Mouse (Mus musculus): Measurements from ENCODE around the gene Fam172a. TPM values are rescaled to one million over a fixed set of nuclear protein-coding genes. Genes with fewer than 3 reads are reported as not detected.

Fam172a gene
- total and polyA plus RNA-seq, 2 experiments, result 2.9 to 9.6 TPM

- Histone ChIP-seq H3K4me3 (ENCODE audit: insufficient read depth, low read depth, low read length) (no peak overlapping the region), H3K4me1 (ENCODE audit: control insufficient read depth, insufficient read depth, low read length) (no peaks in the 10 kb centered on the region), H3K79me2 (ENCODE audit: control insufficient read depth, insufficient read depth, low read length) (no peaks in the 10 kb centered on the region), H3K36me3 (ENCODE audit: control insufficient read depth, insufficient read depth, low read length) (no peaks in the 10 kb centered on the region), H3K27ac (replicated peaks; ENCODE audit: insufficient read depth, low read depth, low read length) (no peak overlapping the region), H3K9ac (ENCODE audit: low read depth, low read length) (no peak overlapping the region), H3K27me3 (ENCODE audit: control insufficient read depth, insufficient read depth, low read length) (no peaks in the 10 kb centered on the region)
- 24% methylated on average over 3 of the region's 3 CpGs for WGBS
- TF ChIP-seq CTCF (IDR thresholded peaks at IDR 0.05; ENCODE audit: low read depth, low read length) (no peak), POLR2A (IDR thresholded peaks at IDR 0.05; ENCODE audit: extremely low read depth, insufficient read depth, low read length) (no peak)
- DNase-seq (ENCODE audit: extremely low read depth, low read depth, low spot score), result peak; percentile 35
Measured at GRCm38 (mm10) chr13:78099746-78100530, 398.1 kb downstream of the Fam172a start.

GRCm38 (mm10) chr13:78100664-78101063, 398.8 kb downstream of the Fam172a start:
- no peaks in the 10 kb centered on the region for H3K79me2 ChIP-seq (ENCODE audit: control insufficient read depth, insufficient read depth, low read length)
- 80% methylated on average over 3 of the region's 3 CpGs for WGBS
- no peak for TF ChIP-seq POLR2A (IDR thresholded peaks at IDR 0.05; ENCODE audit: extremely low read depth, insufficient read depth, low read length)
- no peak for TF ChIP-seq CTCF (IDR thresholded peaks at IDR 0.05; ENCODE audit: low read depth, low read length)

GRCm38 (mm10) chr13:78102337-78102736, 400.5 kb downstream of the Fam172a start:
- no peak overlapping the region for H3K4me3 ChIP-seq (ENCODE audit: insufficient read depth, low read depth, low read length)
- H3K79me2 ChIP-seq (ENCODE audit: control insufficient read depth, insufficient read depth, low read length), result no peaks in the 10 kb centered on the region
- no peaks in the 10 kb centered on the region for H3K36me3 ChIP-seq (ENCODE audit: control insufficient read depth, insufficient read depth, low read length)
- no peak for DNase-seq (ENCODE audit: extremely low read depth, low read depth, low spot score)
- WGBS, result 81% methylated on average over 2 of the region's 2 CpGs
- TF ChIP-seq POLR2A (IDR thresholded peaks at IDR 0.05; ENCODE audit: extremely low read depth, insufficient read depth, low read length) (no peak), CTCF (IDR thresholded peaks at IDR 0.05; ENCODE audit: low read depth, low read length) (no peak)
- H3K4me1 ChIP-seq (ENCODE audit: control insufficient read depth, insufficient read depth, low read length), result no peaks in the 10 kb centered on the region
- no peak overlapping the region for H3K9ac ChIP-seq (ENCODE audit: low read depth, low read length)
- H3K27me3 ChIP-seq (ENCODE audit: control insufficient read depth, insufficient read depth, low read length), result no peaks in the 10 kb centered on the region
- H3K27ac ChIP-seq (replicated peaks; ENCODE audit: insufficient read depth, low read depth, low read length), result no peak overlapping the region

More at GRCm38 (mm10) chr13:78100664-78101063, 398.8 kb downstream of the Fam172a start:
- Histone ChIP-seq H3K4me3 (ENCODE audit: insufficient read depth, low read depth, low read length) (no peak overlapping the region), H3K27me3 (ENCODE audit: control insufficient read depth, insufficient read depth, low read length) (no peaks in the 10 kb centered on the region), H3K27ac (replicated peaks; ENCODE audit: insufficient read depth, low read depth, low read length) (no peak overlapping the region), H3K9ac (ENCODE audit: low read depth, low read length) (no peak overlapping the region), H3K36me3 (ENCODE audit: control insufficient read depth, insufficient read depth, low read length) (no peaks in the 10 kb centered on the region), H3K4me1 (ENCODE audit: control insufficient read depth, insufficient read depth, low read length) (no peaks in the 10 kb centered on the region)
- no peak for DNase-seq (ENCODE audit: extremely low read depth, low read depth, low spot score)

- TF ChIP-seq CTCF (IDR thresholded peaks at IDR 0.05; ENCODE audit: low read depth, low read length) (no peak), POLR2A (IDR thresholded peaks at IDR 0.05; ENCODE audit: extremely low read depth, insufficient read depth, low read length) (no peak)
- H3K9ac ChIP-seq (ENCODE audit: low read depth, low read length), result no peak overlapping the region
- 94% methylated on average over 3 of the region's 3 CpGs for WGBS
- no peak overlapping the region for H3K4me3 ChIP-seq (ENCODE audit: insufficient read depth, low read depth, low read length)
- no peaks in the 10 kb centered on the region for H3K27me3 ChIP-seq (ENCODE audit: control insufficient read depth, insufficient read depth, low read length)
- no peak overlapping the region for H3K27ac ChIP-seq (replicated peaks; ENCODE audit: insufficient read depth, low read depth, low read length)
- H3K4me1 ChIP-seq (ENCODE audit: control insufficient read depth, insufficient read depth, low read length), result no peaks in the 10 kb centered on the region
- no peaks in the 10 kb centered on the region for H3K79me2 ChIP-seq (ENCODE audit: control insufficient read depth, insufficient read depth, low read length)
- no peak for DNase-seq (ENCODE audit: extremely low read depth, low read depth, low spot score)
- H3K36me3 ChIP-seq (ENCODE audit: control insufficient read depth, insufficient read depth, low read length), result no peaks in the 10 kb centered on the region
Measured at GRCm38 (mm10) chr13:78104851-78105250, 403.0 kb downstream of the Fam172a start.

- no peak for DNase-seq (ENCODE audit: extremely low read depth, low read depth, low spot score)
- Histone ChIP-seq H3K4me3 (ENCODE audit: insufficient read depth, low read depth, low read length) (no peak overlapping the region), H3K4me1 (ENCODE audit: control insufficient read depth, insufficient read depth, low read length) (no peaks in the 10 kb centered on the region), H3K9ac (ENCODE audit: low read depth, low read length) (no peak overlapping the region), H3K79me2 (ENCODE audit: control insufficient read depth, insufficient read depth, low read length) (no peaks in the 10 kb centered on the region), H3K27ac (replicated peaks; ENCODE audit: insufficient read depth, low read depth, low read length) (no peak overlapping the region), H3K27me3 (ENCODE audit: control insufficient read depth, insufficient read depth, low read length) (no peaks in the 10 kb centered on the region), H3K36me3 (ENCODE audit: control insufficient read depth, insufficient read depth, low read length) (no peaks in the 10 kb centered on the region)
- no peak for TF ChIP-seq CTCF (IDR thresholded peaks at IDR 0.05; ENCODE audit: low read depth, low read length)
- TF ChIP-seq POLR2A (IDR thresholded peaks at IDR 0.05; ENCODE audit: extremely low read depth, insufficient read depth, low read length), result no peak
- WGBS, result 85% methylated on average over 4 of the region's 4 CpGs
Measured at GRCm38 (mm10) chr13:78110648-78111047, 408.8 kb downstream of the Fam172a start.

GRCm38 (mm10) chr13:78113978-78114377, 412.1 kb downstream of the Fam172a start:
- 96% methylated on average over 4 of the region's 4 CpGs for WGBS

More at GRCm38 (mm10) chr13:78113978-78114377, 412.1 kb downstream of the Fam172a start:
- Histone ChIP-seq H3K27me3 (ENCODE audit: control insufficient read depth, insufficient read depth, low read length) (no peaks in the 10 kb centered on the region), H3K4me3 (ENCODE audit: insufficient read depth, low read depth, low read length) (no peak overlapping the region), H3K9ac (ENCODE audit: low read depth, low read length) (no peak overlapping the region), H3K4me1 (ENCODE audit: control insufficient read depth, insufficient read depth, low read length) (no peaks in the 10 kb centered on the region), H3K27ac (replicated peaks; ENCODE audit: insufficient read depth, low read depth, low read length) (no peak overlapping the region), H3K79me2 (ENCODE audit: control insufficient read depth, insufficient read depth, low read length) (no peaks in the 10 kb centered on the region), H3K36me3 (ENCODE audit: control insufficient read depth, insufficient read depth, low read length) (no peaks in the 10 kb centered on the region)
- no peak for DNase-seq (ENCODE audit: extremely low read depth, low read depth, low spot score)
- no peak for TF ChIP-seq POLR2A (IDR thresholded peaks at IDR 0.05; ENCODE audit: extremely low read depth, insufficient read depth, low read length)
- no peak for TF ChIP-seq CTCF (IDR thresholded peaks at IDR 0.05; ENCODE audit: low read depth, low read length)

Data from liver, adult 2 months (tissue).